Mouse (Mus musculus) macrophage (primary cell): ENCODE results near the gene Rbbp4. TPM values are rescaled to one million over a fixed set of nuclear protein-coding genes. Genes with fewer than 3 reads are reported as not detected.

ENCODE experiments used
- H3K27ac ChIP-seq: fragments of 350-480 bp; formaldehyde crosslinking; 2 replicates; pipeline ENCODE4 v1.9.0; 2021
- H3K36me3 ChIP-seq: fragments of 350-480 bp; formaldehyde crosslinking; 2 replicates; pipeline ENCODE4 v1.9.0; 2021; ENCODE audit errors: inconsistent target
- H3K4me3 ChIP-seq: fragments of 350-480 bp; formaldehyde crosslinking; 2 replicates; pipeline ENCODE4 v1.9.0; 2021; ENCODE audit errors: inconsistent target
- H3K79me2 ChIP-seq: fragments of 350-480 bp; formaldehyde crosslinking; 2 replicates; pipeline ENCODE4 v1.9.0; 2021; ENCODE audit errors: inconsistent target
- WGBS: methylation state at CpG from one replicate; pipeline ENCODE4 v1.1.7; 2026; ENCODE audit warnings: inconsistent platforms; ENCODE audit not compliant: missing documents; 5-methylcytosine and 5-hydroxymethylcytosine counted together
- polyA plus RNA-seq: library from polyadenylated mRNA; stranded (reverse); fragments of 250-400 nt; gene quantifications from 3 replicates; pipeline ENCODE4 v1.2.4, GENCODE M21; 2018; ENCODE audit warnings: inconsistent platforms

The Rbbp4 gene
- polyA plus RNA-seq, 1 experiment from 2014 or later, result 32.9 TPM

- WGBS, result 46% methylated on average over 14 of the region's 14 CpGs
- H3K4me3 ChIP-seq, result peak overlapping the region; percentile 79
- peaks cover 71% of the 10 kb centered on the region for H3K79me2 ChIP-seq
- peaks cover 6% of the 10 kb centered on the region; the same call in 1 of the 2 replicates for H3K36me3 ChIP-seq
- H3K27ac ChIP-seq, result peak overlapping the region; percentile 98
Measured at GRCm38 (mm10) chr4:129336291-129336690, 1.1 kb upstream of the Rbbp4 start.

DNA sequence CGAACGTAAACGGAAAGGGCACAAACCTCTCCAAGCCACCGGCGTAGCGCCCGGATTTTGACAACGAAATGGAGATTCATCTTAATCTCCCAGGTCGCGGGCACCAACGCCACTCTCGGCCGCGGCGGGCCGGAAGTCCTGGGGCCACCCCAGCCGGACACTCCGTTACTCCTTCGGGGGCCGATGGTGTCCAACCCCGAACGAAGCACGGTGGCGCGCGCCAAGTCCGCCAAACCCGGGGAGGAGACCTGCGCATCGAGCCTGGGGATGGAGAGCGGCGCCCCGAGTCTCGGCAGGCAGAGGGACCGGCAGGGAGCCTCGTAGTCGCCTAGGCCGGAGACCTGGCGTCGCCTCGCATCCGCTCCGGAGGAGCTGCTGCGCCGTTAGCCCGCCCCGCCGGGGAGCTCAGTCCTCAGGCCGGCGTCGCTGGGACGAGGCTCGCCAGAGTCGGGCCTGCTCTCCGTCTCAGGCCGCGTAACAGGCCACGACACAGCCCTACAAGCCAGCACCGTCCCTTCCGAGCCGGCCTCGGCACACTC is 424 bp downstream of the Rbbp4 start:
- Histone ChIP-seq H3K27ac (peak overlapping the region; percentile 45), H3K4me3 (peak overlapping the region; percentile 70), H3K79me2 (peaks cover 85% of the 10 kb centered on the region), H3K36me3 (no peaks in the 10 kb centered on the region)
- under 1% methylated on average over 59 of the region's 62 CpGs for WGBS

- Histone ChIP-seq H3K27ac (no peak overlapping the region), H3K79me2 (peaks cover 85% of the 10 kb centered on the region), H3K36me3 (peaks cover 9% of the 10 kb centered on the region), H3K4me3 (no peak overlapping the region)
- WGBS, result 62% methylated on average over 1 of the region's 1 CpGs
Measured at GRCm38 (mm10) chr4:129332846-129333245, 2.3 kb downstream of the Rbbp4 start.

GRCm38 (mm10) chr4:129326191-129326590 is 9.0 kb downstream of the Rbbp4 start:
- WGBS, result 86% methylated on average over 1 of the region's 1 CpGs
- H3K27ac ChIP-seq, result no peak overlapping the region
- H3K36me3 ChIP-seq, result peaks cover 38% of the 10 kb centered on the region

GRCm38 (mm10) chr4:129324756-129325155 is 10.4 kb downstream of the Rbbp4 start:
- Histone ChIP-seq H3K79me2 (peaks cover 80% of the 10 kb centered on the region), H3K4me3 (no peak overlapping the region), H3K36me3 (peaks cover 45% of the 10 kb centered on the region), H3K27ac (no peak overlapping the region)
- 100% methylated on average over 1 of the region's 1 CpGs for WGBS

More at GRCm38 (mm10) chr4:129326191-129326590, 9.0 kb downstream of the Rbbp4 start:
- H3K4me3 ChIP-seq, result no peak overlapping the region
- H3K79me2 ChIP-seq, result peaks cover 94% of the 10 kb centered on the region

DNA sequence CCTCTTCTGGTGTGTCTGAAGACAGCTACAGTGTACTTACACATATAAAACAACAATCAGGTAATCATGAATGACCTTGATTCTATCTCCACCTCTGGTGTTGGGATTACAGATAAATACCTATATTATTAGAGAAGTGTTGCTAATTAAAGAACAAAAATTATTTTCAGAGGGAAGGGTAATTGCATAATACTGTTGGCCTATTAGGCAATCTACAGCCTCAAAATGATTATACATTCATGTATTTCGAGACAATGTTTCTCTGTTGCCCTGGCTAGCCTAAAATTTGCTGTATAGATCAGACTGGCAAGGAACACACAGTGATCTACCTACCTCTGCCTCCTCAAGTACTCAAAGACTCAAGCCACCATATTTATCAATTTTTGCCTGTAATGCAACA is 11.7 kb downstream of the Rbbp4 start:
- peaks cover 46% of the 10 kb centered on the region for H3K36me3 ChIP-seq
- 0% methylated on average over 1 of the region's 1 CpGs for WGBS
- no peak overlapping the region for H3K4me3 ChIP-seq
- H3K79me2 ChIP-seq, result peaks cover 67% of the 10 kb centered on the region
- H3K27ac ChIP-seq, result no peak overlapping the region

GRCm38 (mm10) chr4:129322042-129322441 is 13.1 kb downstream of the Rbbp4 start:
- H3K79me2 ChIP-seq, result peaks cover 52% of the 10 kb centered on the region
- H3K27ac ChIP-seq, result no peak overlapping the region
- H3K36me3 ChIP-seq, result peaks cover 46% of the 10 kb centered on the region
- H3K4me3 ChIP-seq, result no peak overlapping the region
- WGBS, result 97% methylated on average over 5 of the region's 5 CpGs

DNA sequence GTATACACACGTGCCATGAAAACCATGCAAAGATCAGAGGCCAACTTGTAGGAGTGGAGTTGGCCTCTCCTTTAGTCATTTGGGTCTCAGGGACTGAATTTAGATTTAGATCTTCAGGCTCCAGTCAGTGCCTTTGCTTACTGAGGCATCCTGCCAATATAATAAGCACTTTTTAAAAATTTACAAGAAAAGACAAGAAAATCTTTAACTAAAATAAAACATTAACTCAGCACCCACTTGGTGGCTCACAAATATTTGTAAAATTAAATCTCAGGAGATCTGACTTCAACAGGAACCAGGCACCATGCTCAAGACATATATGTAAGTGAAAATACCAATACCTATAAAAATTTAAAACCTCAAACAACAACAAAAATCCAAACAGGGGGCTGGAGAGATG is 14.3 kb downstream of the Rbbp4 start:
- Histone ChIP-seq H3K27ac (no peak overlapping the region), H3K36me3 (peaks cover 41% of the 10 kb centered on the region), H3K4me3 (no peak overlapping the region), H3K79me2 (peaks cover 41% of the 10 kb centered on the region)
- 100% methylated on average over 1 of the region's 1 CpGs for WGBS

DNA sequence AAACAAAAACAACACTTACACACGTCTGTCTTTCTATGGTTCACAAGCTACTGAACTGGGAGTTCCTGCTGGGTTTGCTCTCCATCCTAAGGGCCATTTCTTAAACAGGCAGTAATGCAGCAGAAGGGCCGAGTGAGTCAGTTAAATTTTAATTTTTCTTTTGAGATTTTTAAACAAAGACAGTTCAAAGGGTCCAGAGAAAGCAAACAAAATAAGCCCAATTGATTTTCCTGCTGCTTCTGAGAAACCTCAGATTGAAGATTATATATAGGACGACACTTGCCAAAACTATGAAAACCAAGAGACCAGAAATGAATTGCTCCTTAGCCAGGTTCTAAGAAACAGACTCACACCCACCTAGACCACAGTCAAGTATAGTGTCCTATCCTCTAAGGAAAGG is 21.3 kb downstream of the Rbbp4 start:
- WGBS, result 90% methylated on average over 3 of the region's 3 CpGs
- H3K36me3 ChIP-seq, result peaks cover 77% of the 10 kb centered on the region

DNA sequence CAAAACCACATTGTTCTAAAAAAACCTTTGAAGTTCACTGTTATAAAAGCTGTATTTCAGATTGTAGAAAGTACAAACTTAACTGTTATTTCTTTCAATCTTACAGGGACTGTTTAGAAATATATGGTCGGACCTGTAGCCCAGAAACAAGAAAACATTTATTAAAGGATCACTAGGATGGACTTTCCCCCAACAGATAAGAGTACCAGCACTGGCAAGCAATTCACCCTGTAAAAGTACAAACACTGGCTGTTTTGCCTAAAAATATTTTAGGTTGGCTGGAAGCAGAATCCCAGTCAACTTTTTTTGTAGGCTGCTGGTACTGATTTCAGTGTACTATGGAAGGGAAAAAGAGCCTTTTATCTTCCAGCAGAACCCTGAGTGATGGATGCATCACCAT is 27.2 kb downstream of the Rbbp4 start:
- H3K4me3 ChIP-seq, result no peak overlapping the region
- 100% methylated on average over 1 of the region's 1 CpGs for WGBS
- H3K36me3 ChIP-seq, result peaks cover 40% of the 10 kb centered on the region
- H3K79me2 ChIP-seq, result peaks cover 17% of the 10 kb centered on the region; the same call in 1 of the 2 replicates
- no peak overlapping the region for H3K27ac ChIP-seq

More for the DNA sequence above, 21.3 kb downstream of the Rbbp4 start:
- peaks cover 43% of the 10 kb centered on the region for H3K79me2 ChIP-seq
- H3K27ac ChIP-seq, result no peak overlapping the region
- H3K4me3 ChIP-seq, result no peak overlapping the region

GRCm38 (mm10) chr4:129304306-129304705 is 30.9 kb downstream of the Rbbp4 start:
- H3K79me2 ChIP-seq, result no peaks in the 10 kb centered on the region
- H3K27ac ChIP-seq, result no peak overlapping the region
- H3K4me3 ChIP-seq, result no peak overlapping the region
- H3K36me3 ChIP-seq, result peaks cover 14% of the 10 kb centered on the region; the same call in 1 of the 2 replicates
- 73% methylated on average over 1 of the region's 1 CpGs for WGBS

- 95% methylated on average over 9 of the region's 9 CpGs for WGBS
- H3K27ac ChIP-seq, result no peak overlapping the region
- peaks cover 9% of the 10 kb centered on the region; the same call in 1 of the 2 replicates for H3K36me3 ChIP-seq
- H3K4me3 ChIP-seq, result no peak overlapping the region
- H3K79me2 ChIP-seq, result no peaks in the 10 kb centered on the region
Measured at GRCm38 (mm10) chr4:129303816-129304215, 31.4 kb downstream of the Rbbp4 start.

DNA sequence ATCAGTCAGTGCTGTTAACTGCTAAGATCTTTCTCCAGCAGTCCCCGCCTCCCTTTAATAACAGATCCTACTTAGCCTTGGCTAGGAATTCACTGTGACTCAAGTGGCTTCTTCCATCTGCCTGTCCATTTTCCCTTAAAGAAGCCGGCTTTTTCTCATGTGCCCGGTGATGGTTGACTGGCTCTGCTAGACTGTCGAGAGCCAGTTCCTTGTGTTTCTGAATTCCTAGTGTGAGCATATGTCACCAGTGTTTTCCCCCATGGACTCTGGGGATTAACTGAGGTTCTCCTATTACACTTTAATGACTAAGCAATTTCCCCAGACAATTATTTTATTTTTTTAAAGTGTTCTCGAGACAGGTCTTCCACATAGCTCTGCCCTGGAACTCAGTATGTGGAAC is 31.8 kb downstream of the Rbbp4 start:
- no peak overlapping the region for H3K27ac ChIP-seq
- H3K4me3 ChIP-seq, result no peak overlapping the region
- H3K79me2 ChIP-seq, result no peaks in the 10 kb centered on the region
- 72% methylated on average over 5 of the region's 5 CpGs for WGBS
- peaks cover 5% of the 10 kb centered on the region; the same call in 1 of the 2 replicates for H3K36me3 ChIP-seq

DNA sequence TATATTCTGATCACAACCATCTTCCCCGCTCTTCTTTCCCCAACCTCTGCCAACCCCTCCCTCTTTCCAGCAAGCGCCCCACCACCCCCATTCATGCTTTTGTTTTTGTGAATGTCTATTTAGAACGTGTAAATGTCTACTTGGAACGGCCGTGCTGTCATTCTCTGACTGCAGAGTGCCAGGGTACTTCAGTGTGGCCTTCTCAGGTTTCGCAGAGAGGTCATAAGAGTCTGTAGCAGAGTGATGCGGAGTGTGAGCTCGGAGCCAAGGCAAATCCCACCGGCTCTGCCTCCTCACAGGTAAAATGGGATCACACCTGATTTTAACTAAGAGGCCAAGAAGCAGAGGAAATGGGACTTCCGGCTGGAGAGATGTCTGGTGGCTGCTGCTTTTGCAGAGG is 36.0 kb downstream of the Rbbp4 start:
- WGBS, result 92% methylated on average over 10 of the region's 10 CpGs
- H3K36me3 ChIP-seq, result no peaks in the 10 kb centered on the region
- H3K4me3 ChIP-seq, result no peak overlapping the region
- H3K27ac ChIP-seq, result no peak overlapping the region
- no peaks in the 10 kb centered on the region for H3K79me2 ChIP-seq

GRCm38 (mm10) chr4:129297724-129298123 is 37.4 kb downstream of the Rbbp4 start:
- Histone ChIP-seq H3K36me3 (no peaks in the 10 kb centered on the region), H3K79me2 (no peaks in the 10 kb centered on the region), H3K27ac (no peak overlapping the region), H3K4me3 (no peak overlapping the region)
- 81% methylated on average over 4 of the region's 4 CpGs for WGBS

GRCm38 (mm10) chr4:129296066-129296465 is 39.1 kb downstream of the Rbbp4 start:
- Histone ChIP-seq H3K4me3 (no peak overlapping the region), H3K79me2 (no peaks in the 10 kb centered on the region), H3K27ac (no peak overlapping the region), H3K36me3 (no peaks in the 10 kb centered on the region)
- 97% methylated on average over 7 of the region's 7 CpGs for WGBS
